Mouse (Mus musculus) C2C12 (cell line): ENCODE measurements around the gene Yod1.

Experiments
- CEBPB ChIP-seq: IDR thresholded peaks from one replicate; pipeline ENCODE4 v1.6.1; 2011; ENCODE audit warnings: low read depth, mild to moderate bottlenecking, control low read depth, moderate library complexity
- CTCF ChIP-seq: IDR thresholded peaks from one replicate; pipeline ENCODE4 v1.5.1; 2011; ENCODE audit not compliant: control insufficient read depth, insufficient read depth, insufficient read length
- FOSL1 ChIP-seq: IDR thresholded peaks from one replicate; pipeline ENCODE4 v1.8.0; 2011; ENCODE audit warnings: mild to moderate bottlenecking, low read length; ENCODE audit not compliant: poor library complexity, insufficient read depth, severe bottlenecking
- MAX ChIP-seq: IDR thresholded peaks from one replicate; pipeline ENCODE4 v1.6.1; 2011; ENCODE audit warnings: mild to moderate bottlenecking, control low read depth
- MYOD1 ChIP-seq: IDR thresholded peaks from one replicate; pipeline ENCODE4 v1.6.1; 2011; ENCODE audit warnings: low read depth; ENCODE audit not compliant: control insufficient read depth, insufficient read length
- MYOG ChIP-seq: IDR thresholded peaks from one replicate; pipeline ENCODE4 v1.6.1; 2011; ENCODE audit not compliant: control insufficient read depth, insufficient read length; ENCODE audit errors: extremely low read depth
- USF1 ChIP-seq: IDR thresholded peaks from one replicate; pipeline ENCODE4 v1.6.1; 2011; ENCODE audit warnings: low read depth, mild to moderate bottlenecking, control low read depth, moderate library complexity

DNA sequence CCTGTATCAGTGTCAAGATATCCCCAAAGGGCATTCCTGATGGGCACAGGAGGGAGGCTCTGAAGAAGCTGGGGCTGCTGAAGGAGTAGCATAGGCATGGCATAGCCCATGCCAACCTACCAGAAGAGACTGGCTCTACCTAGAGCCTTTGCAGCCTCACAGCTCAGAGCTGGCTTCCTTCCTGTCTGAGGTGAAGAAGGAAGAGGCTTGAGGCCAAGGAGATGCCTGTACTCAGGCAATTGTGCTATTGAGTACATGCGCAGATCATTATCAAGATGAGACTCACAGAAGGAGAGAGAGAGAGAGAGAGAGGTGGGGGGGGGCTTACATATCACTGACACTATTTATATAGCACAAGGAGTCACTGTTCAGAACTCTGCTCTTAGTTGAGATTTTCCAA lies 26.6 kb downstream of the Yod1 start:
- TF ChIP-seq CTCF (no peak), MYOG (no peak), MYOD1 (no peak), FOSL1 (no peak), USF1 (no peak), MAX (no peak), CEBPB (no peak)
